Mouse (Mus musculus) kidney, embryonic 16.5 days (tissue): ENCODE data around the gene Nmur1. TPM values are rescaled to one million over a fixed set of nuclear protein-coding genes. Genes with fewer than 3 reads are reported as not detected.

ENCODE experiments used
- ATAC-seq: fragments of 200-750 bp; cut with Nextera tagmentation; 2 replicates; pipeline ENCODE4 v1.8.0; 2017; ENCODE audit warnings: moderate TSS enrichment; ENCODE audit not compliant: low FRiP score, low TSS enrichment
- H3K27ac ChIP-seq: fragments of 300-500 bp; sonication (generic); 2 replicates; pipeline ENCODE4 v1.5.1; 2014; ENCODE audit warnings: low read length
- H3K27me3 ChIP-seq: fragments of 300-500 bp; sonication (generic); 2 replicates; pipeline ENCODE4 v1.6.1; 2014; ENCODE audit warnings: low read length, control low read depth, mixed read lengths; ENCODE audit not compliant: insufficient read depth
- H3K36me3 ChIP-seq: fragments of 300-500 bp; sonication (generic); 2 replicates; pipeline ENCODE4 v1.6.1; 2014; ENCODE audit warnings: low read length, control low read depth, mixed read lengths; ENCODE audit not compliant: insufficient read depth
- H3K4me1 ChIP-seq: fragments of 300-500 bp; sonication (generic); 2 replicates; pipeline ENCODE4 v1.6.1; 2014; ENCODE audit warnings: low read length, control low read depth, mixed read lengths; ENCODE audit not compliant: insufficient read depth
- H3K4me2 ChIP-seq: fragments of 300-500 bp; sonication (generic); replicated peaks from 2 replicates; pipeline ENCODE4 v1.6.1; 2014; ENCODE audit warnings: low read depth, low read length
- H3K4me3 ChIP-seq: fragments of 300-500 bp; sonication (generic); 2 replicates; pipeline ENCODE4 v1.5.1; 2014; ENCODE audit warnings: mild to moderate bottlenecking, low read length
- H3K9ac ChIP-seq: fragments of 300-500 bp; sonication (generic); replicated peaks from 2 replicates; pipeline ENCODE4 v1.6.1; 2014; ENCODE audit warnings: low read length
- H3K9me3 ChIP-seq: fragments of 300-500 bp; sonication (generic); 2 replicates; pipeline ENCODE4 v1.6.1; 2016; ENCODE audit warnings: low read length, control low read depth
- WGBS: fragments of 180-500 bp; shearing (Covaris S2); extraction: QIAGEN DNeasy Blood & Tissue Kit; methylation state at CpG from one replicate; pipeline ENCODE4 v1.1.7; 2014; 5-methylcytosine and 5-hydroxymethylcytosine counted together
- polyA plus RNA-seq: library from polyadenylated mRNA; unstranded; fragments of >200 nt; fragmentation: Nextera tagmentation; extraction: Ambion mirVana; gene quantifications from 2 replicates; pipeline ENCODE4 v1.2.1, GENCODE M21; 2015

Nmur1 gene
- polyA plus RNA-seq, 1 experiment from 2014 or later: 0.12 TPM

- no peaks in the 10 kb centered on the region for H3K9me3 ChIP-seq
- no peaks in the 10 kb centered on the region for H3K27me3 ChIP-seq
- peaks cover 4% of the 10 kb centered on the region for H3K4me1 ChIP-seq
- H3K4me2 ChIP-seq: no peak overlapping the region
- no peak for ATAC-seq
- H3K9ac ChIP-seq: no peak overlapping the region
- H3K27ac ChIP-seq: no peak overlapping the region
- H3K4me3 ChIP-seq: no peak overlapping the region
- H3K36me3 ChIP-seq: no peaks in the 10 kb centered on the region
- WGBS: 80% methylated on average over 4 of the region's 4 CpGs
Observed at GRCm38 (mm10) chr1:86459371-86459770, 33.3 kb upstream of the Nmur1 start.

GRCm38 (mm10) chr1:86456892-86457581 lies 31.0 kb upstream of the Nmur1 start:
- Histone ChIP-seq H3K4me2 (no peak overlapping the region), H3K9ac (no peak overlapping the region), H3K4me1 (no peaks in the 10 kb centered on the region; the same call in 1 of the 2 replicates), H3K27me3 (no peaks in the 10 kb centered on the region), H3K9me3 (no peaks in the 10 kb centered on the region), H3K36me3 (no peaks in the 10 kb centered on the region), H3K4me3 (no peak overlapping the region), H3K27ac (no peak overlapping the region)
- no peak for ATAC-seq
- 64% methylated on average over 13 of the region's 13 CpGs for WGBS

- no peaks in the 10 kb centered on the region for H3K27me3 ChIP-seq
- no peaks in the 10 kb centered on the region for H3K36me3 ChIP-seq
- no peak overlapping the region for H3K27ac ChIP-seq
- H3K4me1 ChIP-seq: peaks cover 13% of the 10 kb centered on the region
- no peaks in the 10 kb centered on the region for H3K9me3 ChIP-seq
- WGBS: 74% methylated on average over 5 of the region's 5 CpGs
- H3K9ac ChIP-seq: no peak overlapping the region
- no peak overlapping the region for H3K4me3 ChIP-seq
- H3K4me2 ChIP-seq: no peak overlapping the region
- ATAC-seq: no peak
Observed at GRCm38 (mm10) chr1:86452713-86453112, 26.7 kb upstream of the Nmur1 start.

- 45% methylated on average over 6 of the region's 6 CpGs for WGBS
- no peaks in the 10 kb centered on the region for H3K27me3 ChIP-seq
- no peak overlapping the region for H3K9ac ChIP-seq
- ATAC-seq: 0 out of 2 replicates have a peak, but pooled peaks have one; percentile 39
- H3K4me3 ChIP-seq: no peak overlapping the region
- H3K9me3 ChIP-seq: no peaks in the 10 kb centered on the region
- H3K36me3 ChIP-seq: no peaks in the 10 kb centered on the region
- no peak overlapping the region for H3K4me2 ChIP-seq
- peak overlapping the region; percentile 8; the same call in 1 of the 2 replicates for H3K27ac ChIP-seq
- peaks cover 19% of the 10 kb centered on the region for H3K4me1 ChIP-seq
Observed at GRCm38 (mm10) chr1:86449966-86450365, 23.9 kb upstream of the Nmur1 start.

GRCm38 (mm10) chr1:86448272-86448671 lies 22.2 kb upstream of the Nmur1 start:
- ATAC-seq: peak; percentile 32; the same call in 1 of the 2 replicates
- peak overlapping the region; percentile 51 for H3K9ac ChIP-seq
- no peaks in the 10 kb centered on the region for H3K27me3 ChIP-seq
- peak overlapping the region; percentile 93 for H3K27ac ChIP-seq
- no peak overlapping the region for H3K4me3 ChIP-seq
- H3K4me2 ChIP-seq: peak overlapping the region; percentile 10; the same call in 1 of the 2 replicates
- 8% methylated on average over 4 of the region's 4 CpGs for WGBS
- no peaks in the 10 kb centered on the region for H3K36me3 ChIP-seq
- H3K4me1 ChIP-seq: peaks cover 31% of the 10 kb centered on the region
- no peaks in the 10 kb centered on the region for H3K9me3 ChIP-seq

GRCm38 (mm10) chr1:86447596-86448171 lies 21.7 kb upstream of the Nmur1 start:
- WGBS: 44% methylated on average over 13 of the region's 13 CpGs
- Histone ChIP-seq H3K36me3 (no peaks in the 10 kb centered on the region), H3K4me3 (no peak overlapping the region), H3K27ac (peak overlapping the region; percentile 93), H3K27me3 (no peaks in the 10 kb centered on the region), H3K4me1 (peaks cover 37% of the 10 kb centered on the region), H3K4me2 (peak overlapping the region; percentile 10; the same call in 1 of the 2 replicates), H3K9me3 (no peaks in the 10 kb centered on the region), H3K9ac (peak overlapping the region; percentile 51)
- ATAC-seq: no peak

GRCm38 (mm10) chr1:86443386-86444172 lies 17.6 kb upstream of the Nmur1 start:
- H3K27ac ChIP-seq: peak overlapping the region; percentile 99
- WGBS: 38% methylated on average over 8 of the region's 8 CpGs
- no peak for ATAC-seq
- H3K36me3 ChIP-seq: no peaks in the 10 kb centered on the region
- H3K9ac ChIP-seq: peak overlapping the region; percentile 94
- H3K4me2 ChIP-seq: peak overlapping the region; percentile 75
- peaks cover 44% of the 10 kb centered on the region for H3K4me1 ChIP-seq
- H3K9me3 ChIP-seq: no peaks in the 10 kb centered on the region
- peak overlapping the region; percentile 48; the same call in 1 of the 2 replicates for H3K4me3 ChIP-seq
- no peaks in the 10 kb centered on the region for H3K27me3 ChIP-seq

GRCm38 (mm10) chr1:86442832-86443231 lies 16.8 kb upstream of the Nmur1 start:
- no peak for ATAC-seq
- peak overlapping the region; percentile 48 for H3K4me3 ChIP-seq
- peak overlapping the region; percentile 75 for H3K4me2 ChIP-seq
- no peaks in the 10 kb centered on the region for H3K27me3 ChIP-seq
- no peaks in the 10 kb centered on the region for H3K9me3 ChIP-seq
- peak overlapping the region; percentile 99 for H3K27ac ChIP-seq
- H3K36me3 ChIP-seq: no peaks in the 10 kb centered on the region
- H3K9ac ChIP-seq: peak overlapping the region; percentile 94
- peaks cover 42% of the 10 kb centered on the region for H3K4me1 ChIP-seq
- WGBS: 3% methylated on average over 24 of the region's 24 CpGs

- peak overlapping the region; percentile 94 for H3K9ac ChIP-seq
- H3K27me3 ChIP-seq: no peaks in the 10 kb centered on the region
- ATAC-seq: peak; percentile 58
- peak overlapping the region; percentile 75 for H3K4me2 ChIP-seq
- under 1% methylated on average over 81 of the region's 81 CpGs for WGBS
- H3K9me3 ChIP-seq: no peaks in the 10 kb centered on the region
- no peaks in the 10 kb centered on the region for H3K36me3 ChIP-seq
- H3K4me1 ChIP-seq: peaks cover 42% of the 10 kb centered on the region
- peak overlapping the region; percentile 99 for H3K27ac ChIP-seq
- peak overlapping the region; percentile 48 for H3K4me3 ChIP-seq
Observed at GRCm38 (mm10) chr1:86441980-86442831, 16.2 kb upstream of the Nmur1 start.
